Comparison of ENCODE assay signal across 7 mouse cellular contexts in genomic region chr2:152815879-152816656, GRCm38 (mm10). TPM values are rescaled to one million over a fixed set of nuclear protein-coding genes. Genes with fewer than 3 reads are reported as not detected.
DNase-seq lines count a peak whose midpoint lies in the region; ATAC-seq lines count a peak whose summit lies in the region.

No protein-coding gene starts in this region.

- H3K4me3 ChIP-seq in midbrain, embryonic 10.5 days: no peak overlapping the region
- no peak overlapping the region for H3K4me3 ChIP-seq in midbrain, embryonic 13.5 days (replicated peaks)
- no peak overlapping the region for H3K4me3 ChIP-seq in embryonic facial prominence, embryonic 15.5 days (replicated peaks)
- H3K4me3 ChIP-seq in limb, embryonic 15.5 days: no peak overlapping the region

- no peaks in the 10 kb centered on the region for H3K9me3 ChIP-seq in midbrain, embryonic 10.5 days (replicated peaks)
- H3K9me3 ChIP-seq in midbrain, embryonic 13.5 days: no peaks in the 10 kb centered on the region
- no peaks in the 10 kb centered on the region for H3K9me3 ChIP-seq in embryonic facial prominence, embryonic 15.5 days (replicated peaks)
- H3K9me3 ChIP-seq in limb, embryonic 15.5 days: no peaks in the 10 kb centered on the region

- WGBS in midbrain, embryonic 10.5 days: 73% methylated on average over 7 of the region's 7 CpGs
- WGBS in midbrain, embryonic 13.5 days: 78% methylated on average over 7 of the region's 7 CpGs
- WGBS in embryonic facial prominence, embryonic 15.5 days: 62% methylated on average over 7 of the region's 7 CpGs
- 61% methylated on average over 7 of the region's 7 CpGs for WGBS in limb, embryonic 15.5 days

- ATAC-seq in midbrain, embryonic 13.5 days: no peak
- ATAC-seq in embryonic facial prominence, embryonic 15.5 days (ENCODE audit: insufficient number of reproducible peaks, low FRiP score, low TSS enrichment, low read depth): peak; percentile 71
- no peak for ATAC-seq in limb, embryonic 15.5 days (ENCODE audit: insufficient number of reproducible peaks, low FRiP score, low TSS enrichment, low read depth)

- DNase-seq in midbrain, embryonic 10.5 days (ENCODE audit: low spot score): no peak
- DNase-seq in thymus, postnatal 25 days: peak; percentile 90
- no peak for DNase-seq in layer of hippocampus, adult 11-12 months (ENCODE audit: low spot score)
- no peak for DNase-seq in right cerebral cortex, postnatal 4 days

- H3K27ac ChIP-seq in midbrain, embryonic 10.5 days (replicated peaks): peak overlapping the region; percentile 42; the same call in 1 of the 2 replicates
- no peak overlapping the region for H3K27ac ChIP-seq in midbrain, embryonic 13.5 days
- peak overlapping the region; percentile 52 for H3K27ac ChIP-seq in embryonic facial prominence, embryonic 15.5 days (replicated peaks)
- peak overlapping the region; percentile 61 for H3K27ac ChIP-seq in limb, embryonic 15.5 days

- H3K4me1 ChIP-seq in midbrain, embryonic 10.5 days: peaks cover 60% of the 10 kb centered on the region
- peaks cover 59% of the 10 kb centered on the region for H3K4me1 ChIP-seq in midbrain, embryonic 13.5 days (replicated peaks)
- peaks cover 69% of the 10 kb centered on the region for H3K4me1 ChIP-seq in embryonic facial prominence, embryonic 15.5 days
- H3K4me1 ChIP-seq in limb, embryonic 15.5 days: peaks cover 50% of the 10 kb centered on the region

- no peak overlapping the region for H3K9ac ChIP-seq in midbrain, embryonic 13.5 days (replicated peaks)
- H3K9ac ChIP-seq in embryonic facial prominence, embryonic 15.5 days: no peak overlapping the region
- no peak overlapping the region for H3K9ac ChIP-seq in limb, embryonic 15.5 days

- H3K36me3 ChIP-seq in midbrain, embryonic 10.5 days: peaks cover 64% of the 10 kb centered on the region
- H3K36me3 ChIP-seq in midbrain, embryonic 13.5 days: peaks cover 28% of the 10 kb centered on the region
- H3K36me3 ChIP-seq in embryonic facial prominence, embryonic 15.5 days: peaks cover 12% of the 10 kb centered on the region
- peaks cover 5% of the 10 kb centered on the region for H3K36me3 ChIP-seq in limb, embryonic 15.5 days

- H3K4me2 ChIP-seq in midbrain, embryonic 13.5 days (replicated peaks): no peak overlapping the region
- no peak overlapping the region for H3K4me2 ChIP-seq in embryonic facial prominence, embryonic 15.5 days (replicated peaks)
- no peak overlapping the region for H3K4me2 ChIP-seq in limb, embryonic 15.5 days

- no peaks in the 10 kb centered on the region for H3K27me3 ChIP-seq in midbrain, embryonic 10.5 days (ENCODE audit: low read depth, poor library complexity, severe bottlenecking)
- no peaks in the 10 kb centered on the region for H3K27me3 ChIP-seq in midbrain, embryonic 13.5 days
- H3K27me3 ChIP-seq in embryonic facial prominence, embryonic 15.5 days: no peaks in the 10 kb centered on the region
- no peaks in the 10 kb centered on the region for H3K27me3 ChIP-seq in limb, embryonic 15.5 days

RNA-seq across cellular contexts. Expression of gene Bcl2l1, which starts 15.5 kb away (rescaled TPM):
- polyA plus RNA-seq in midbrain, embryonic 10.5 days (2016; fragmentation: Nextera tagmentation; extraction: Ambion mirVana): 107 and 128 TPM in 2 replicates
- polyA plus RNA-seq in midbrain, embryonic 13.5 days (2015; fragmentation: Nextera tagmentation; extraction: Ambion mirVana): 190 and 195 TPM in 2 replicates
- 99.1 and 99.7 TPM in 2 replicates for polyA plus RNA-seq in embryonic facial prominence, embryonic 15.5 days (2015; fragmentation: Nextera tagmentation; extraction: Ambion mirVana)
- polyA plus RNA-seq in limb, embryonic 15.5 days (2015; fragmentation: Nextera tagmentation; extraction: Ambion mirVana): 96.2 and 96.7 TPM in 2 replicates

RNA-seq across cellular contexts. Expression of gene Tpx2, which starts 31.7 kb away (rescaled TPM):
- 153 TPM in 2 replicates for polyA plus RNA-seq in midbrain, embryonic 10.5 days (2016; fragmentation: Nextera tagmentation; extraction: Ambion mirVana)
- polyA plus RNA-seq in midbrain, embryonic 13.5 days (2015; fragmentation: Nextera tagmentation; extraction: Ambion mirVana): 38.7 and 46.4 TPM in 2 replicates
- polyA plus RNA-seq in embryonic facial prominence, embryonic 15.5 days (2015; fragmentation: Nextera tagmentation; extraction: Ambion mirVana): 60.1 and 60.6 TPM in 2 replicates
- polyA plus RNA-seq in limb, embryonic 15.5 days (2015; fragmentation: Nextera tagmentation; extraction: Ambion mirVana): 66.2 and 69.1 TPM in 2 replicates
